Mouse (Mus musculus) lung, postnatal 10 days (tissue): ENCODE measurements at regions not wholly inside any gene's neighbourhood (a gene's known extent, or its start where the extent isn't known, plus 50 kb on each side); places are given as distances from the start of the nearest gene placed in this dataset.

Experiments
- DNase-seq: peaks from one replicate; pipeline ENCODE4 v3.0.0; 2021

GRCm38 (mm10) chr15:24929742-24930141 is 483.8 kb downstream of the Basp1 start:
- DNase-seq, result no peak

GRCm38 (mm10) chr15:24911866-24912265 is 501.7 kb downstream of the Basp1 start:
- no peak for DNase-seq

- DNase-seq, result no peak
Measured at GRCm38 (mm10) chr15:24911466-24911865, 502.1 kb downstream of the Basp1 start.

- no peak for DNase-seq
Measured at GRCm38 (mm10) chr15:24906957-24907356, 506.6 kb downstream of the Basp1 start.

GRCm38 (mm10) chr15:24878846-24879245 is 534.7 kb downstream of the Basp1 start:
- DNase-seq, result no peak

DNA sequence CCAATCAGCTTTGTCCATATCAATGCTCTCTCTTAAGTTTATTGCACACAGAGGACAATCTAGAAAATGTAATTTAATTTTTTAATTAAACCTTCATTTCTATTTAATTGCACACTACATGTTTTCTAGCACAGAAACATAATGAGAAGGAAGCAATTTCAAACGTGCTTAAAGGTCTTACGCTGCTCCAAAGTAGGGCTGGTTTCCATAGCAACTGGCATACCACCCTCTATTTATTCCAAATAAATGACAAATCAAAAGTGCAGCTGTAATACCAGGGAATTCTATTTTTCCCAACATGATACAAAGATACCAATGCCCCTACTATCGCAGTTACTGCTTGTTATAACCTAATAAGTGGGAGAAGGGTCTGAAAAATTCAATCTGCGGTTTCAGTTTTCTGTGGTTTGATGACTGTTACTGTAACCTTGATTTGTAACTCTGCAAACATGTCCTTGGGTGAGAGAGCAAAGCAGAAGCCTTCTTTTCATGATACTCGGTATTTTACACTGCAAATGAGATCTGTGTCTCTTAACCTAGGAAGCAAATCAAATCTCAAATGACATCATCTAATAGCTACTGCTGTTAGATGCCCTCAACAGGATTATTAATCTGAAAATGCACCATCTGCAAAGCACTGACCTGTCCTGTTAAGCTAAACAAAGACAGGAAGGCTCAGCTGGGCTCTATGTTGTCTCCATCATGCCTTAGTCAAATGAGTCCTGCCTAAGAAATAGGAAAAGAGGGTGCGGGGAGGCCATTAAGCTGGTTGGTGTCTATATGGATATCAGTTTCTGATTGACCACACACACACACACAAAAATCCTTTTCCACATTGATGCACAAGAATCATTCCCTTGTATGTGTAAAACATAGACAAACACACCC is 535.6 kb downstream of the Basp1 start:
- DNase-seq, result no peak

DNA sequence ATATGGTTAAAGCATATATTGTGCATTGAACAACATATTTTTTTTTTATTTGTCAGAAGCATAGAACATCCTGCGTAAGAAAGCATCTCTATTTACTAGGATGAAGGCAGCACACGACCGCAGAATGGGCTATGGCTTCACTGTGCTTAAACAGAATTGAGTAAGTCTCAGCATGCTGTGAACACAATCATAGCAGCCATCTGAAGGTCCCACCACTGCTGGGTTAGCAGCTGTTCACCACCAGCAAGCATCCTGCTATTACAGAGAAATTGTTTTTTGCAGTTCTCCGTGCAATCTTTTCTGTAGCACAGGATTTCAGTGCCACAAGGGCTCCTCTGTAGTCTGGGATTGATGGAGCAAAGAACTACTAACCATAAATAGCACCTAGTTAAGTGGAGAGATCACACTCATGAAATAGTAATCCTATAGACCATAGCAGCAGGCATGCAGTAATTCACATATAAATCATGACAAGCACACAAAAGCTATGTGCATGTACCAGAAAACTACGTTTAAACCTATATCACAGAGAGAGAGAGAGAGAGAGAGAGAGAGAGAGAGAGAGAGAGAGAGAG is 537.3 kb downstream of the Basp1 start:
- no peak for DNase-seq

- DNase-seq, result no peak
Measured at GRCm38 (mm10) chr15:24840271-24840670, 573.3 kb downstream of the Basp1 start.

DNA sequence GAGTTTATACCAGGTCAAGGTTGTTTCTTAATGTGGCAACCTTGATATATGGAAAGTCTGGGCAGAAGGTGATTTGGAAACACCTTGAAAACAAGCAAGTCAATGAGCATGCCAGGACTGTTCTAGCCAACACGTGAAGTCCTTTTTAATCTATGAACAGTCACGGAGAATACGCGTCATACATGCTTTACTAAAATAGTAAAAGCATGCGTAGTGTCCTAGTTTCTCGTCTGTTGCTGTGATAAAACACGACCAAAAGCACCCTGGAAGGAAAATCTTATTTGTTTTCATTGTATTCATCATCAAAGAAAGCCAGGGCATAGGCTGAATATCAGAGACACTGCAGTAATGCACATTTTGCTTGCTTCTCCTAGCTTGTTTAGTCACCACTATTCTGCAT is 575.2 kb downstream of the Basp1 start:
- DNase-seq, result no peak

GRCm38 (mm10) chr15:24827881-24828280 is 585.7 kb downstream of the Basp1 start:
- no peak for DNase-seq

GRCm38 (mm10) chr15:24827259-24827658 is 586.3 kb downstream of the Basp1 start:
- DNase-seq, result no peak

GRCm38 (mm10) chr15:24796836-24797235 is 616.7 kb downstream of the Basp1 start:
- DNase-seq, result no peak

DNA sequence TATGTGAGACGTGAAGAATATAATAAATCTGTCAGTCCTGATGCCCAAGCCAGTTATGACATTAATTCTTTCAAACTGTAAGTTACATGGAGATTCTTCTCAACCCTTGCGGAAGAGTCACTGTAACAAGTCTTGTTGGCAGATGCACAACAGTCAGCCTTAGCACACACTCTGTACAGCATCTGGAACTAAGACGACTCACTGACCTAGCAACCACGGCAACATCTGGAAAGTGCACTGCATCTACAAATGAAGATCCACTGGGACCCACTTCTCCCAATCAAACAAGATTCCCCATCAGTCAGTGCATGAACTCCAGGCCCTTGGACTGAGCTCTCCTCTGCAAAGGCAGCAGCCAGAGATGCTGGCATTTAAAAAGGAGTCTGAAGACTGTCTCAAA is 620.2 kb downstream of the Basp1 start:
- no peak for DNase-seq

DNA sequence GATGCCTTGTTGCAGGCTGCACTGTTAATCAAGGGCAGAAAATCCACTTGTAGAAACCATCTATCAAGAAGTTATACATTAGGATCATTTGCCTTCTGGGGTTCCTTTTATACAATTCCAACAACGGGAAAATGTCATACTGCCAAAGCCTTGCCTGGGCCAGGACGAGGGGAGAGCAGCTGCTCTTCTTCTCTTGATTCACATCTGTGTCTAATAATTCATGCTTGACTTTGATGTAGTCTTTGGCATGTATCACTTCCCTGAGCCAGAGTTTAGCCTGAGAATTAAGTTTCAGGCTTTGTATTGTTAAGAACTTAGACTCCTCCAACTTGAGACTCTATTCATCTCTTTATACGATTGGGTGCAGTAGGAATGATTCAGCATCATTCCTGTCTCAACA is 627.2 kb downstream of the Basp1 start:
- DNase-seq, result no peak

DNA sequence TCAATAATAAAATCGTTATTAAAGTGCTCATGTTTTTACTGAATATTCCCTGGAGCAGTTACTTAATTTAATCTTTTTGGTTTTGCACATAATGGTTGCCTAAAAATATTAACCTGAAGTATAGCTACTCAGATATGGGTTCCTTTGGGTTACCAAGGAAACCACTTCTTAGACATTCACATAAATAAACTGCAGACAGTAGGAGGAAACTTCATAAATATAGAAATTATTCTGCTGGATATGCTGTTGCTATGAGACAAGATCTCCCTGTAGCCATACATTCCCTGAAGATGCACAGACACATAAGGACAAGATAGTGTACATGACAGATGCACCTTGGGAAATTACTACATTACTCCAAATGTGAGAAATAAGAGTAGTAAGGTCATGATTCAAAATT is 635.3 kb downstream of the Basp1 start:
- no peak for DNase-seq

DNA sequence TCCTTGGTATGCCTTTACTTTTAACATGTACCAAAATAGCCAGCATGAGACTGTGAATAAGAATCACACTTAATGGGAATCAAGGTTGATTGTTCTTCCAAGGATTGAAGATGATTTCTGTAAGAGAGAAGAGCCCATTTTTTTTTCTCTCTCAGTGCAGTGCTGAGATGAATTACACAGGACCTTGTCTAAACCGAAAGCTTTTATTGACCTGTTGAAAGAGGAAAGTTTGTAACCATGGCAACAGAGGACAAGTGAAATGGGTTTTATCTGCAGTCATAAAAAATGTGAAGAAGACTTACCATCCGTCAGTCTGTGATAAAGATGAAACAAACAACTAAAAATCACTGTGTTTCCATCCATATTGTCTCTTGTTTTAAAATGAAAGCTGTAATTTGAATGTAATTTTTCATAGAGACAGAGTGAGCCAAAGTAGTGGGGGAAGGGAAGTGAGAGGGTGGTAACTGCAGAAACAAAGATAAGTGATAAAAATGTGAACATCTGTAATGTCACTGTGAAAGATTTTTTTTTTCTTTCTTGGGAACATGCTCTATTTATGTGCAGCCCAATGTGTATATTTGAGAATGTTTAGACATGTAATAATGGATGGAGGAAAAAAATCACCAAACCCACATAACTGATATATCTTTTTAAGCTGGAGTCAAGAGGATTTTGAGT is 661.9 kb downstream of the Basp1 start:
- DNase-seq, result no peak

DNA sequence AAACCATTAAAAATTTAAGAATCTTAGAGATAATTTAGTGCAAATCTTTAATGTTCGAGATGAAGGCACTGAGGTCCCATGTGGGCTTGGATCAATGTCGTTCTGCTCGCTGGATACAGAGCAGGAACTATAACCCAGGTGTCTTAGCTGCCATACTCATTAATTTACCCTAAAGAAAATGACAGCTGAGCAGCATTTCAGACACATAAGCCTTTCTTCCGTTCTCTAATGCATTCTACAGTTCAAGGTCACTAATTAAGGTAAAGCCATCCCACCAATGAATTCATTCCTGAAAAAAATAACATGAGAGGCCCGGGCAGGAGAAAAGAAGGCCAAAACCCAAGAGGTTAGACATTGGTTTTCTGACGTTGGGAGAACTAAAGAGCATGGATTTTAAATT is 670.3 kb downstream of the Basp1 start:
- DNase-seq, result no peak

- DNase-seq, result no peak
Measured at GRCm38 (mm10) chr15:24725170-24725569, 688.4 kb downstream of the Basp1 start.

GRCm38 (mm10) chr15:24724664-24725063 is 688.9 kb downstream of the Basp1 start:
- peak; percentile 46 for DNase-seq

DNA sequence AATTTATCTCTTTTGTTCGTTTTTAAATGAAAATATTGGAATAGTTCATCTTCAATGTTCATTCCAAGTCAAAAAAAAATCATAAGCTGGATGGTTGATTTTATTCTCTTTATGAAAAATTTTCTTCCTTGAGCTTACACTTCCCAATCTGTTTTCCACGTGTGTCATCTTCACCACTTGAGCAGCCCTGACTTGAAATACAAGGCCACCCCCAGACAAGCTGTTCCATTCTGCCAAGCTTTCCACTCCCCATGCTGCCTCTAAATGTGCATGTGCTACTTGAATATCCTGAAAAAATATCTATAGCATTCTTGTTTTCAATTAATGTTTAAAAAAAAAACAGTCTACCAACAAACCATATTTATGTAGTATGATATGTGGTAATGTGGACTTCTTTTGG is 693.2 kb downstream of the Basp1 start:
- no peak for DNase-seq

DNA sequence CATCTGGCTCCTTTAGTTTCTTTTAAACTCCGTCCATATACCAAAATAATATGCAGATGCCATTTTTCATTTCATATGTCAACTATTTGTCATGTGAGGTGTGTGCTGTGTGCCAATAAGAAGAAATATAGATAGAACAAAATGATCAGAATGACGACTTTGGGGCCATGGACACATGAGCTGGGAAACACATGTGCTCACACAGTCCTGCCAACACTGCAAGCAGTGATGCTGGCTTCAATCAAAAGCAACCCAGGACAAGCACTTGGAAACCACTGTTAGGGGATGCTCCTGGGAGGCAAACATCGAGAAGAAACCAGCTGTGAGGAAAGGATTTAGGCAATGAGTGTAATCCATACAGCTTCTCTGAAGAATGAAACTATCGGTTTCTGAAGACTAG is 731.4 kb downstream of the Basp1 start:
- no peak for DNase-seq

DNA sequence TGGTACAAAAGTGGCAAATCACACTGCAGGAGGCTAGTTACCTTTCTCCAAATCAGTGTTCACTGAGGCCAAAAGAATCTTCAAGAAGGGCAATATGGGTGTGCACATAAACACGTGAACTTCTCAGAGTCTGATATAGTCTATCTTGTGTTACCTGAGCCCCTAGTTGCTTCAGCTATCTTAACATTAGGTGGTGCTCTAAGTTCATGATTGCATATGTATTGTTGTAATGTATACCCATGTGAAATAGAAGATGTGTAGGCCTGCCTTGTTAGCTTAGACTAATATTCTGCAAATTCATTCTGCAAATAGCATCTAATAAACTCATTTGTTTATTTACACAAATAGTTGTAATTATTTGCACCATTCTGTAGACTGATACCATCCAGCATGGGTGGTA is 764.6 kb downstream of the Basp1 start:
- no peak for DNase-seq

DNA sequence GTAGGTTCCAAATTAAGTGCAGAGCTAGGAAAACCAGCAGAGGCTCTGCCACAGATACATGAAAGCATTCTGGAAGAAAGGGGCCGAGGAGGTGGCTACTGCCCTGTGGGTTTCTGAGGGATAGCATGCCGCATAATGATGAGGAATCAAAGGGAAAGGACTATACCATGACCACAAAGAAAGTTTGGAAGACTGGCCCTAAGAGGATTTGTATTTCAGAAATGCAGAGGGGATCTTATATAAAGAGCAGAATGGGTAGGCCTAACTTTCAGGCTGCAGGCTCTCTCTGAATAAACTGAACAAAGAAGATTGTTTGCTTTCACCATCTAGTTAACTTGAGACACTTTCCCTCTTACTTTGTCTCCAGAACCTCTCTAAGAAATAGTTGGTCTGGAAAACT is 777.9 kb downstream of the Basp1 start:
- no peak for DNase-seq

GRCm38 (mm10) chr15:24596242-24596641 is 817.3 kb downstream of the Basp1 start:
- peak; percentile 52 for DNase-seq
